Mouse (Mus musculus) NIH3T3 (cell line): ENCODE measurements around the gene Sult3a1.
"Not testable (repeated sequence)": the region's sequence is repeated elsewhere in the genome, so short reads cannot be mapped to it uniquely, and the experiment has no call there.

ENCODE experiments used
- DNase-seq: peaks from one replicate; pipeline ENCODE4 v3.0.0-alpha.2; 2012; ENCODE audit warnings: low read depth

Gene Sult3a1

DNA sequence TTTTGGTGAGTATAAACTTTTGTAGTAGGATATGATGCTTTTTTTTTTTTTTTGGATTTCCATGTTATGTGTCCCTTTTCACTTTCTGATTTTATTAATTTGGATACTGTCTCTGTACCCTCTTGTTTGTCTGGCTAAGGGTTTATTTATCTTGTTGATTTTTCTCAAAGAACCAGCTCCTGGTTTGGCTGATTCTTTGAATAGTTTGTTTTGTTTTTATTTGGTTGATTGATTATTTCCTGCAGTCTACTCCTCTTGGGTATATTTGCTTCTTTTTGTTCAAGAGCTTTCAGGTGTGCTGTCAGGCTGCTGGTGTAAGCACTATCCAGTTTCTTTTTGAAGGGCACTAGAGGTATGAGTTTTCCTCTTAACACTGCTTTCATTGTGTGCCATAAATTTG is at the start of gene Sult3a1:
Gene Sult3a1, plus strand, starts transcription at position 301 of the 400 bp plus-strand sequence.
- no peak for DNase-seq

- no peak for DNase-seq
Observed at GRCm38 (mm10) chr10:33811807-33812206, 45.7 kb upstream of the Sult3a1 start.

GRCm38 (mm10) chr10:33814266-33814665 is 43.3 kb upstream of the Sult3a1 start:
- no peak for DNase-seq

DNA sequence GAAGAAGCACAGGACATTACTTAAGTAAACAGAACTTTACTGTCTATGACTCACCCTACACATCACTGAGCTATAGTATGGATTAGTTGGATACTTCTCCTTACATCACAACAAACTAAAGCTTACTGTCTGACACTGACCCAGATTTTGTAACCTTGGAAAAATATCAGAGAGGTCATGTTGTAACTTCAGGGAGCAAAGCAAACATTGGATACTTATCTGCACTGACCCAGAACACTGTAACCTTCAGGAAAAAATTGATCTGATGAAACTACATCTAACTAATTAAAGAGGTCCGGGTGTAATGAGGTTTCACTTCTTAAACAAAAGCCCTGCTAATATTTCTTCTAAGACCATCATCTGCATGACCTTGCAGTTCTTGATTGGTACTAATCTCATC is 40.6 kb upstream of the Sult3a1 start:
- no peak for DNase-seq

DNA sequence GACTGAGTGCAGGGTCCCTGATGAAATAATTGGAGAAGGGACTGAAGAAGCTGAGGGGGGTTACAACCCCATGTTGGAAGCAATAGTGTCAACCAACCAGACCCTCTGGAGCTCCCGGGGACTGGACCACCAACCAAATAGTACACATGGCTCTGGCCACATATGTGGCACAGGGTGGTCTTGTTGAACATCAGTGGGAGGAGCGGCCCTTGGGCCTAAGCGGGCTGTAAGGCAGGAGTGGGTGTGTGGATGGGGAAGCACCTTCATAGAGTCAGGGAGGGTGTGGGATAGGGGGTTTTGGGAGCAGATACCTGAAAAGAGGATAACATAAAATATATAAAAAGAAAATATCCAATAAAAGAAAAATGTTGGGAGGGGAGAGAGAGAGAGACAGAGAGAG is 36.6 kb upstream of the Sult3a1 start:
- DNase-seq, result no peak

DNA sequence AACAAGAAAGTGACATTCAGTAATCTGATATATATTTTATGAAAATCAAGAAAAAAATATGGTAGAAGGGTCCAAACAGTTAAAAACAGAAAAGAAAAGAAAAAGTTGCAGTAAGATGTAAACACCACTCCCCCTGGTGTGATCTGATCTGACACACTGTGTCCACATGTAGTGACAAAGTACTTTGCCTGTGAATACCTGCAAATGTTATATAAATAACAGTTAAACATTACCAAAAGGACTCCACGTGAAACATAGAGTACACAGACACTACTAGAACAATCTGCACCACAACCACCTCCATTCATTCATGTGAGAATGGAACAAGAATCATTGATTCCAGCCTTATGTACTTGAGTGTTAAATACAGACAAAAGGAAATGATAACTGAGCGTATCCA is 8.5 kb downstream of the Sult3a1 start:
- DNase-seq, result no peak

GRCm38 (mm10) chr10:33870441-33870840 is 12.9 kb downstream of the Sult3a1 start:
- no peak for DNase-seq

- DNase-seq, result no peak
Observed at GRCm38 (mm10) chr10:33872672-33873398, 15.3 kb downstream of the Sult3a1 start.

DNA sequence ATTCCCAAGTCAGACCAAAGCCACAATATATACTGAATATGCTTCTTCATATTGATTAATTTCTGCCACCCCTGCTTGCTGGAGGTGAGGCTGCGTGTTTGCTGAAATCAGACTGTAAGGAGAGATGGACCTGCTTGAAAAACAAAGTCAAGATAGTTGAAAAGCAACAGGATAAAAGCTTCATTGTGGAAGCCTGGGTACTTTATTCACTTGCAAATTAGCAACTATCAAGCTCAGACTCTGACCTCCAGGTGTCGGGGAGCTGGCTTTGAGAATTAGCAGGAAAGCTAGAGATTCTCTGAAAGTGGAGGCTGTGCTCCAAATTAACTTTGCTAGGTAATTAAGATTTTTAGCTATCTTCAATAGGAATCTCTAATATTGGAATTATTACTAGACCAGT is 24.9 kb downstream of the Sult3a1 start:
- not testable (repeated sequence) for DNase-seq

DNA sequence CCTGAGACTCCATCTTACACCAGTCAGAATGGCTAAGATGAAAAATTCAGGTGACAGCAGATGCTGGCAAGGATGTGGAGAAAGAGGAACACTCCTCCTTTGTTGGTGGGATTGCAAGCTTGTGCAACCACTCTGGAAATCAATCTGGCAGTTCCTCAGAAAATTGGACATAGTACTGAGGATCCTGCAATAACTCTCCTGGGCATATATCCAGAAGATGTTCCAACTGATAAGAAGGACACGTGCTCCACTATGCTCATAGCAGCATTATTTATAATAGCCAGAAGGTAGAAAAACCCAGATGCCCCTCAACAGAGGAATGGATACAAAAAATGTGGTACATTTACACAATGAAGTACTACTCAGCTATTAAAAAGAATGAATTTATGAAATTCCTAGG is 44.0 kb downstream of the Sult3a1 start:
- DNase-seq, result not testable (repeated sequence)

- peak; percentile 76 for DNase-seq
Observed at GRCm38 (mm10) chr10:33904530-33905481, 47.3 kb downstream of the Sult3a1 start, which contains the start of gene Rsph4a. Rsph4a (plus strand) TSS chr10:33905111.

DNA sequence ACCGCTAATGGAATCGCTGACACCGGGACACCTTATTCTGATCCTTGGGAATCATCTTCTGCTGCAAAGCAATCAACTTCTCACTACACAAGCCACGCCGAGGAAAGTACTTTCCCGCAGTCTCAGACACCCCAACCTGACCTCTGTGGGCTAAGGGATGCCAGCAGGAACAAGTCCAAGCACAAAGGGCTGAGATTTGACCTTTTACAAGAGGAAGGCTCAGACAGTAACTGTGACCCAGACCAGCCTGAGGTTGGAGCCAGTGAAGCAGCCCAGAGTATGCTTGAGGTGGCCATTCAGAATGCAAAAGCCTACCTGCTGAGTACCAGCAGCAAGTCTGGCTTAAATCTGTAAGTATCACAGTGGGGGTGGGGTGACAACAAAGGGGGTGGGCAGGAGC is 48.0 kb downstream of the Sult3a1 start:
- DNase-seq, result peak; percentile 8
